Mouse (Mus musculus) thymus, adult 2 months (tissue): ENCODE measurements around the gene Gjb4.

Experiments
- CTCF ChIP-seq: fragments of 200-500 bp; IDR thresholded peaks from 2 replicates; pipeline ENCODE4 v1.5.1; 2012; ENCODE audit warnings: mild to moderate bottlenecking, control low read depth, low read length, moderate library complexity, borderline replicate concordance; ENCODE audit not compliant: control insufficient read depth, poor library complexity, insufficient read depth; ENCODE audit errors: extremely low read depth
- POLR2A ChIP-seq: fragments of 200-500 bp; IDR thresholded peaks from 2 replicates; pipeline ENCODE4 v1.6.1; 2012; ENCODE audit warnings: mild to moderate bottlenecking, low read length, control low read depth, moderate library complexity; ENCODE audit not compliant: control insufficient read depth, poor library complexity, insufficient read depth; ENCODE audit errors: extremely low read depth

- no peak for TF ChIP-seq POLR2A
- no peak for TF ChIP-seq CTCF
These were observed 42.3 kb downstream of the Gjb4 start for GRCm38 (mm10) chr4:127311561-127311960.
